Mouse (Mus musculus): Measurements from ENCODE around the gene Atp6ap2.

DNA sequence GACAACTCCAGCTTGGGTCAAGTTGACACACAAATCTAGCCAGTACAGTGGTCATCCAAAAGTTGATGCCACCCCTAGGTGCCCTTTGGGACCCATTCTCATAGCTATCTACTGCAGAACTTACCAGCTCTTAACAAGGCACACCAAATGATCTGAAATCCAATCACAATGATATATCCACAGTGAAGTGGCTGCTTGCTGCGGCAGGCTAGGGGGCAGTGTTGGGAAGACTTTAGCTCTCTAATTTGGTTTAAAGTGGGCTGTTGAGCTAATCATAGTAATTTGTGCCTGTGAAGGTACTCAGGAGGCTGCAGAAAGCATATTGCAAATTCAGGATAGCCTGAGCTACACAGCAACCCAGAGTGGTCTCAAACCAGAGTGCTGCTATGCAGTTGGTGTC lies 43.2 kb upstream of the Atp6ap2 start:
- TF ChIP-seq MAX (IDR thresholded peaks at IDR 0.05) (no peak), CTCF (IDR thresholded peaks at IDR 0.05; ENCODE audit: control insufficient read depth, insufficient read depth, insufficient read length) (no peak), MYOD1 (IDR thresholded peaks at IDR 0.05; ENCODE audit: control insufficient read depth, insufficient read length, low read depth) (no peak), CEBPB (IDR thresholded peaks at IDR 0.05; ENCODE audit: low read depth) (no peak), USF1 (IDR thresholded peaks at IDR 0.05; ENCODE audit: low read depth) (no peak)
